8 mouse cellular contexts compared by ENCODE assay signal in genomic region chr3:69722187-69722867, GRCm38 (mm10). TPM values are rescaled to one million over a fixed set of nuclear protein-coding genes. Genes with fewer than 3 reads are reported as not detected.
DNase-seq lines count a peak whose midpoint lies in the region; ATAC-seq and TF ChIP-seq lines count a peak whose summit lies in the region.

No protein-coding gene starts in this region.

- TF ChIP-seq CTCF in cerebellum, adult 2 months (IDR thresholded peaks at IDR 0.05; ENCODE audit: borderline replicate concordance, insufficient read depth, low read depth, low read length), result no peak
- peak; percentile 35 for TF ChIP-seq CTCF in hindbrain, postnatal 0 days (IDR thresholded peaks at IDR 0.05; ENCODE audit: low read depth)
- no peak for TF ChIP-seq CTCF in small intestine, adult 2 months (IDR thresholded peaks at IDR 0.05; ENCODE audit: extremely low read depth, insufficient read length, insufficient replicate concordance, low read depth, low read length)

- peak; percentile 6 for DNase-seq in ovary, postnatal 14 days (ENCODE audit: low spot score)
- no peak for DNase-seq in ovary, postnatal 10 days (ENCODE audit: low spot score)
- peak; percentile 29 to 40 for DNase-seq in cerebellum, adult 2 months
- peak; percentile 62 for DNase-seq in hindbrain, postnatal 0 days (ENCODE audit: low spot score)
- DNase-seq in left cerebral cortex, postnatal 25 days (ENCODE audit: low spot score in 2 of 2), result peak; percentile 30 to 31

- peak overlapping the region; percentile 94 for H3K4me2 ChIP-seq in hindbrain, postnatal 0 days (ENCODE audit: low read depth, low read length)

- H3K4me3 ChIP-seq in cerebellum, adult 2 months (replicated peaks; ENCODE audit: insufficient read depth, low read depth, low read length), result peak overlapping the region; percentile 90
- peak overlapping the region; percentile 98 for H3K4me3 ChIP-seq in hindbrain, postnatal 0 days (ENCODE audit: low read length)
- peak overlapping the region; percentile 99 for H3K4me3 ChIP-seq in megakaryocyte, embryonic 14.5 days (replicated peaks)
- H3K4me3 ChIP-seq in small intestine, adult 2 months (ENCODE audit: low read depth, low read length), result peak overlapping the region; percentile 95

- peak overlapping the region; percentile 97 for H3K9ac ChIP-seq in hindbrain, postnatal 0 days (replicated peaks; ENCODE audit: low read length)

- under 1% methylated on average over 58 of the region's 58 CpGs for WGBS in cerebellum, adult 2 months
- 3% methylated on average over 56 of the region's 58 CpGs for WGBS in hindbrain, postnatal 0 days
- 1% methylated on average over 58 of the region's 58 CpGs for WGBS in small intestine, adult 2 months

- TF ChIP-seq POLR2A in cerebellum, adult 2 months (IDR thresholded peaks at IDR 0.05; ENCODE audit: borderline replicate concordance, insufficient read depth, low read length), result no peak
- no peak for TF ChIP-seq POLR2A in small intestine, adult 2 months (IDR thresholded peaks at IDR 0.05; ENCODE audit: low read depth, low read length)

- peak; percentile 77 for ATAC-seq in frontal cortex, adult (ENCODE audit: low TSS enrichment)
- ATAC-seq in hindbrain, postnatal 0 days, result peak; percentile 90

- intact Hi-C loops in left cerebral cortex, postnatal 25 days (cut with DNase I), result loop anchor here (5.0 kb wide), 1 partner anchor 225 kb away; no protein-coding TSS in a partner anchor

- H3K27me3 ChIP-seq in cerebellum, adult 2 months (ENCODE audit: control insufficient read depth, insufficient read depth, low read length), result no peaks in the 10 kb centered on the region
- H3K27me3 ChIP-seq in hindbrain, postnatal 0 days (ENCODE audit: insufficient read depth, low read length), result no peaks in the 10 kb centered on the region
- no peaks in the 10 kb centered on the region for H3K27me3 ChIP-seq in megakaryocyte, embryonic 14.5 days (replicated peaks)
- no peaks in the 10 kb centered on the region for H3K27me3 ChIP-seq in small intestine, adult 2 months (ENCODE audit: control insufficient read depth, insufficient read depth, low read length)

- no peaks in the 10 kb centered on the region for H3K9me3 ChIP-seq in hindbrain, postnatal 0 days (ENCODE audit: low read length)
- H3K9me3 ChIP-seq in megakaryocyte, embryonic 14.5 days, result no peaks in the 10 kb centered on the region

- H3K4me1 ChIP-seq in cerebellum, adult 2 months (ENCODE audit: control insufficient read depth, insufficient read depth, low read length), result no peaks in the 10 kb centered on the region; the same call in 1 of the 2 replicates
- peaks cover 8% of the 10 kb centered on the region; the same call in 1 of the 2 replicates for H3K4me1 ChIP-seq in hindbrain, postnatal 0 days (ENCODE audit: insufficient read depth, low read length)
- H3K4me1 ChIP-seq in megakaryocyte, embryonic 14.5 days, result peaks cover 22% of the 10 kb centered on the region
- H3K4me1 ChIP-seq in small intestine, adult 2 months (ENCODE audit: control insufficient read depth, insufficient read depth, insufficient read length, low read length), result peaks cover 5% of the 10 kb centered on the region; the same call in 1 of the 2 replicates

- H3K27ac ChIP-seq in cerebellum, adult 2 months (ENCODE audit: insufficient read depth, low read length), result peak overlapping the region; percentile 22; the same call in 1 of the 2 replicates
- peak overlapping the region; percentile 93 for H3K27ac ChIP-seq in hindbrain, postnatal 0 days
- H3K27ac ChIP-seq in small intestine, adult 2 months (ENCODE audit: insufficient read depth, low read depth, low read length), result peak overlapping the region; percentile 67

- H3K36me3 ChIP-seq in hindbrain, postnatal 0 days (ENCODE audit: insufficient read depth, low read length), result no peaks in the 10 kb centered on the region
- H3K36me3 ChIP-seq in megakaryocyte, embryonic 14.5 days (replicated peaks; ENCODE audit: low read length), result peaks cover 16% of the 10 kb centered on the region
- H3K36me3 ChIP-seq in small intestine, adult 2 months (ENCODE audit: control insufficient read depth, insufficient read depth, low read length), result peaks cover 7% of the 10 kb centered on the region; the same call in 1 of the 2 replicates

RNA-seq across cellular contexts. Expression of gene Nmd3, which starts 0.5 kb away (rescaled TPM):
- 27.3 and 31.5 TPM in 2 replicates for polyA plus RNA-seq in cerebellum, adult 2 months (2012; rRNA removed)
- 6.8 and 8.6 TPM in 2 replicates for total RNA-seq in hindbrain, postnatal 0 days (2014; rRNA removed)
- 60.6 and 66.7 TPM in 2 replicates for polyA plus RNA-seq in hindbrain, postnatal 0 days (2015; fragmentation: Nextera tagmentation; extraction: Ambion mirVana)
- 10 to 100 TPM; 51.5 to 52.2 TPM for total RNA-seq in left cerebral cortex, postnatal 25 days (2021)
- 0.35 and 15.5 TPM in 2 replicates for polyA plus RNA-seq in megakaryocyte, embryonic 14.5 days (2012; ENCODE audit: insufficient read depth, low replicate concordance)
- 15.1 and 17.7 TPM in 2 replicates for polyA plus RNA-seq in small intestine, adult 2 months (2012; rRNA removed)

Comparison
In these comparisons a context has a peak if more than half of its experiments do, and no peak if none do; other contexts are left out.
1. H3K27ac ChIP-seq: peak in every context shown above with its lines; median percentile 93 in hindbrain, postnatal 0 days; 67 in small intestine, adult 2 months; 22 in cerebellum, adult 2 months.